Mouse (Mus musculus): ENCODE measurements around the gene Dnaic2. TPM values are rescaled to one million over a fixed set of nuclear protein-coding genes. Genes with fewer than 3 reads are reported as not detected.

Dnaic2 gene
- polyA plus RNA-seq (2015; fragmentation: Illumina TruSeq; extraction: RNeasy Lipid Tissue Mini Kit (QIAGEN cat#74804); ENCODE audit: low read depth, low replicate concordance) = 3.4 TPM

DNA sequence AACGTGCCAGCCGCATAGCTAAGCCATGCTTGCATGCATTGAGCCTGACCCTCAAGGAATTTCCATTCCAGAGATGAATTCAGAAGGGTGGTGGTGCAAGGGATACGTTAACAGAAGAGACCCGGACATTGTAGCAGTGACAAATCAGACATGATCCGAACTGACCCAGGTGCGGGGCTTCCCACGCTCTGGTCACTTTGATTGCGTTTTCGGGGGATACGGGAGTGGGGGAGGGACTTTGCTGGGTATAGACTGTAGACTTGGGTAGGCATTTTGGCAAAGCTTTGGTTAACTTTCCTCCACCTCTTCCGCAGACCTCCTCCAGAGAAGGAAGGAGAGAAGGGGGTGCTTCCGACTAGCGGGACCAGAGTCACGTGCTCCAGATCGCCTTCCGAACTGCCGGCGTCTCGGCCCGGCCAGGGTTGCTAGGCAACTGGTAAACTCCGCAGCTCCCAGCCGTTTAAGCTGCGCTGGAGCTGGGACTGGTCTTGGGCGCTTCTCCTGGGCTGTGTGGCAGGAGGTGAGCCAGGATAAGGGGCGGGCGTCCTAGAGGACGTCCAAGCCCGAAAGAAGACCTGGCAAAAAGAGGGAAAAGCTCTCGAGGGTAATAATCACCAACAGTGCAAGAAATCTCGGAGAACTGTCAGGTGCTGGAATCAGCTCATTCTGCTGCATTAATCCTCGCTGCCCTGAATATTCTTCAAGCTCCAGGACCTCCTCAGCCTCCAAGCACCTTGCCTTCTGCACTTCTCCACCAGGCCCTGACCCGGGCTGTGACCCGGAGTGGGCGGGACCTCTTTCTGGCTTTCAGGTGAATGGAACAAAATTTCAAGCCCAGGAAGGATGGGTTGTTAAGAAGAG, at the start of gene Dnaic2:
Gene Dnaic2, plus strand, starts transcription at position 444 of the 861 bp plus-strand sequence.

DNA sequence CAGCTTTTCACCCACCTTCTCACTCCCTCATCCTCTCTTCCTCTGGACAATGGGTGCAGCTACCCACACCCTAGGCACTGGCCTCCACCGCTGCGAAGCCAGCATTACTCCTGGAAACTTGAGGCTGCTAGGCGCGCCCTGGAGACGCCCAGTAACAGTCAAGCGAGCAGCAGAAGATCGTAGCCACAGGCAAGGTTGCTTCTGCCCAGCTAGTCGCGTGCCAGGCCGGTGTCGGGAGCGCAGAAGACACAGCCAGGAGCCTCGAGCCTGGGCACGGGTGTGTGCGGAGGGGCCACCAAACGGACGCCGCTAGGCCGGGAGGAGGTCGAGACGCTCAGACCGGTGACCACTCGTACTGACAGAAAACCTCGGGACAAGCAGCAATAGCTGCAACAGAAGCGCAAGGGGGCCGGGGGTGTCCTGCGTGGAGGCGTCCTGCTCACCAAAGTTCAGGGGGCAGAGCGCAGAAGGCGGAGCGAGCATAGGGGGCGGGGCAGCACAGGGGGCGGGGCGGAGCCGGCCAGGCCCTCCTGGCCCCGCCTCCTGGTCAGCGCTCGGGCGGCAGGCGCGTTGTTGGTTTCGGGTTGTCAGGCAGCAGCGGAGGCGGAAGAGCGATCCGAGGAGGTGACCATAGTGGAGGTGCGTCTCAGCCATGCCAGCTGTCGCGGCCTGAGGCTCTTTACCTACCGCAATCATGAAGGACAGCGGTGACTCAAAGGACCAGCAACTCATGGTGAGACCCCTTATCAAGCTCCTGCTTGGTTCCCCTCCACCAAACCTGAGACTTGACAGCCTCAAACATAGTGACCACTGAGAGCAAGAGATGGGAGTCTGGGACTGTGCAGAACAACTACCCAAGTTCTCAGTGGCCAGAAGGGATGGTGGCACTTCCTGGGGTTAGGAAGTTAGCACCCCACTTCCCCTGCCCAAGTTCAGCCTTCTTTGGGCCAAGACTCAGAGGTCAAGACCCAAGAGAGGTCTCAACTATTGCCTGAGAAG, 37.9 kb downstream of the Dnaic2 start, which contains the start of gene Kif19a:
Gene Kif19a, plus strand, starts transcription at position 569 of the 999 bp plus-strand sequence.

DNA sequence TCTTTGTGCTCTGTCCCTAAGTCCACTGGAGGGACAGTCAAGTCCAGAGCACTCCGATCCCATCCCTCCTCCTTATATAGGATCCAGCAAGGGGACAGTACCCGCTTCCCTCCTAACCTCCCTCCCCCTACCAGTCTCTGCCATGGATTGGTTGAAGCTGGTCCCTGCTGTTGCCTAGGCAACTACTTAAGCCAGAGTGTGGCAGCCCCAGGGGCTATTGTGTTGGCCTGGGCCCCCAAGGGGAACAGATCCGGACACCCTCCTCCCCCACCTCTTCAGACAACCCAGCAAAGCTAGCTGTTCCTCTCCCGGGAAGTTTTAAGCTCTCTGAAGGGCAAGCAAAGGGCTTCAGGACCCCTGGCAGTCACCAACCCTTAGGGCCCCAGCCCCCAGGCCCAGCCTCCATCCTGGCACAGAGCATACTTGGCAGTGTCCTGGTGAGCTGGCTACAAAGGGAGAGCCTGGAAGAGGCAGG, 68.7 kb downstream of the Dnaic2 start, which contains the start of gene Btbd17:
Gene Btbd17, minus strand, starts transcription at position 98 of the 475 bp plus-strand sequence.

DNA sequence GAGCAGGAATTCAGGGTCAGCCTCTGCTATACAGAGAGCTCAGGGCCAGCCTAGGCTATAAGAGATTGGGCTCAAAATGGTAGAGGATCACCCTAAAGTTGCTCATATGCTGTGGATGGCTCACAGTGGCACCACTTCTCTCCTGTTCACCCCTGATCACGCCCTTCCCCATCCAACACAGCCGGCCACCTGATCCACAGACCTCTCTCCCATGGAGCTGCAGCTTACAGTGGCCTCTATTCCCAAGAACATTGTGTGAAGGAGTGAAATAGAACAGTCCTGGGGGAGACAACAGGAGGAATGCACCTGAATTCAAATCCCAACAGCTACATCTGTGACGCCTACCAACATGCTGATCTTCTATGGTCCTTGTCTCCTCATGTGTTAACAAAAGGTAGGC, 71.4 kb downstream of the Dnaic2 start, which contains the start of gene Gpr142:
Gene Gpr142, plus strand, starts transcription at position 301 of the 400 bp plus-strand sequence.

Other genes with a start within 250 kb of the Dnaic2 start
- gene Rpl38, start 58.9 kb upstream of the Dnaic2 start, polyA plus RNA-seq (2015; fragmentation: Illumina TruSeq; extraction: RNeasy Lipid Tissue Mini Kit (QIAGEN cat#74804); ENCODE audit: low read depth, low replicate concordance) = 1,602 TPM
- 28.4 TPM for gene Ttyh2, start 52.0 kb upstream of the Dnaic2 start, polyA plus RNA-seq (2015; fragmentation: Illumina TruSeq; extraction: RNeasy Lipid Tissue Mini Kit (QIAGEN cat#74804); ENCODE audit: low read depth, low replicate concordance)
- gene Kif19a, start 38.0 kb downstream of the Dnaic2 start, polyA plus RNA-seq (2015; fragmentation: Illumina TruSeq; extraction: RNeasy Lipid Tissue Mini Kit (QIAGEN cat#74804); ENCODE audit: low read depth, low replicate concordance) = 2.9 TPM
- 28.9 TPM for gene Btbd17, start 68.5 kb downstream of the Dnaic2 start, polyA plus RNA-seq (2015; fragmentation: Illumina TruSeq; extraction: RNeasy Lipid Tissue Mini Kit (QIAGEN cat#74804); ENCODE audit: low read depth, low replicate concordance)
- not detected for gene Gpr142, start 71.5 kb downstream of the Dnaic2 start, polyA plus RNA-seq (2015; fragmentation: Illumina TruSeq; extraction: RNeasy Lipid Tissue Mini Kit (QIAGEN cat#74804); ENCODE audit: low read depth, low replicate concordance)
- gene Gprc5c, start 123.7 kb downstream of the Dnaic2 start, polyA plus RNA-seq (2015; fragmentation: Illumina TruSeq; extraction: RNeasy Lipid Tissue Mini Kit (QIAGEN cat#74804); ENCODE audit: low read depth, low replicate concordance) = 3.0 TPM
- gene Cd300a, start 162.6 kb downstream of the Dnaic2 start, polyA plus RNA-seq (2015; fragmentation: Illumina TruSeq; extraction: RNeasy Lipid Tissue Mini Kit (QIAGEN cat#74804); ENCODE audit: low read depth, low replicate concordance) = 1.5 TPM
- gene Cd300lb, start 207.0 kb downstream of the Dnaic2 start, polyA plus RNA-seq (2015; fragmentation: Illumina TruSeq; extraction: RNeasy Lipid Tissue Mini Kit (QIAGEN cat#74804); ENCODE audit: low read depth, low replicate concordance) = not detected
- gene Cd300c, start 241.7 kb downstream of the Dnaic2 start, polyA plus RNA-seq (2015; fragmentation: Illumina TruSeq; extraction: RNeasy Lipid Tissue Mini Kit (QIAGEN cat#74804); ENCODE audit: low read depth, low replicate concordance) = not detected

Data from brain, adult 10 weeks (tissue).